Mouse (Mus musculus): ENCODE measurements around the gene Tspan4. TPM values are rescaled to one million over a fixed set of nuclear protein-coding genes. Genes with fewer than 3 reads are reported as not detected.
A peak's percentile ranks its signal among the peaks of the same experiment; 100 is the strongest.

Gene Tspan4
- polyA plus RNA-seq, 1 experiment from 2014 or later = 107 TPM

GRCm38 (mm10) chr7:141430585-141431240, 44.3 kb upstream of the Tspan4 start:
- H3K36me3 ChIP-seq (ENCODE audit: insufficient read depth, low read length) = no peaks in the 10 kb centered on the region; the same call in 1 of the 2 replicates
- no peak overlapping the region for H3K9ac ChIP-seq (replicated peaks; ENCODE audit: low read depth)

GRCm38 (mm10) chr7:141431434-141432185, 43.4 kb upstream of the Tspan4 start:
- H3K4me1 ChIP-seq (ENCODE audit: insufficient read depth, low read depth, low read length) = peaks cover 12% of the 10 kb centered on the region
- H3K27me3 ChIP-seq (replicated peaks; ENCODE audit: insufficient read depth, low read length) = no peaks in the 10 kb centered on the region
- DNase-seq (ENCODE audit: low spot score) = no peak
- H3K36me3 ChIP-seq (ENCODE audit: insufficient read depth, low read length) = no peaks in the 10 kb centered on the region; the same call in 1 of the 2 replicates
- 90% methylated on average over 19 of the region's 19 CpGs for WGBS
- H3K27ac ChIP-seq (ENCODE audit: low read length) = no peak overlapping the region
- no peak for TF ChIP-seq EP300 (IDR thresholded peaks at IDR 0.05)
- TF ChIP-seq CTCF (IDR thresholded peaks at IDR 0.05) = no peak
- H3K9ac ChIP-seq (replicated peaks; ENCODE audit: low read depth) = no peak overlapping the region
- no peak overlapping the region for H3K4me2 ChIP-seq (replicated peaks; ENCODE audit: low read depth, low read length)
- no peak for ATAC-seq
- H3K4me3 ChIP-seq (ENCODE audit: low read depth, low read length) = no peak overlapping the region
- no peaks in the 10 kb centered on the region for H3K9me3 ChIP-seq (ENCODE audit: low read length)

More at GRCm38 (mm10) chr7:141430585-141431240, 44.3 kb upstream of the Tspan4 start:
- ATAC-seq (no peak), DNase-seq (ENCODE audit: low spot score) (no peak)
- Histone ChIP-seq H3K4me3 (ENCODE audit: low read depth, low read length) (no peak overlapping the region), H3K4me2 (replicated peaks; ENCODE audit: low read depth, low read length) (no peak overlapping the region), H3K9me3 (ENCODE audit: low read length) (no peaks in the 10 kb centered on the region), H3K4me1 (ENCODE audit: insufficient read depth, low read depth, low read length) (peaks cover 11% of the 10 kb centered on the region), H3K27me3 (replicated peaks; ENCODE audit: insufficient read depth, low read length) (no peaks in the 10 kb centered on the region), H3K27ac (ENCODE audit: low read length) (no peak overlapping the region)
- TF ChIP-seq CTCF (IDR thresholded peaks at IDR 0.05) = no peak
- TF ChIP-seq EP300 (IDR thresholded peaks at IDR 0.05) = no peak
- 96% methylated on average over 9 of the region's 9 CpGs for WGBS

GRCm38 (mm10) chr7:141432186-141432611, 42.8 kb upstream of the Tspan4 start:
- Histone ChIP-seq H3K27me3 (replicated peaks; ENCODE audit: insufficient read depth, low read length) (no peaks in the 10 kb centered on the region), H3K4me1 (ENCODE audit: insufficient read depth, low read depth, low read length) (peaks cover 16% of the 10 kb centered on the region), H3K9me3 (ENCODE audit: low read length) (no peaks in the 10 kb centered on the region), H3K36me3 (ENCODE audit: insufficient read depth, low read length) (no peaks in the 10 kb centered on the region; the same call in 1 of the 2 replicates), H3K9ac (replicated peaks; ENCODE audit: low read depth) (no peak overlapping the region), H3K4me2 (replicated peaks; ENCODE audit: low read depth, low read length) (no peak overlapping the region), H3K4me3 (ENCODE audit: low read depth, low read length) (no peak overlapping the region), H3K27ac (ENCODE audit: low read length) (no peak overlapping the region)
- TF ChIP-seq CTCF (IDR thresholded peaks at IDR 0.05) (no peak), EP300 (IDR thresholded peaks at IDR 0.05) (no peak)
- DNase-seq (ENCODE audit: low spot score) (no peak), ATAC-seq (no peak)
- 77% methylated on average over 8 of the region's 8 CpGs for WGBS

- no peak for ATAC-seq
- Histone ChIP-seq H3K4me3 (ENCODE audit: low read depth, low read length) (no peak overlapping the region), H3K9me3 (ENCODE audit: low read length) (no peaks in the 10 kb centered on the region), H3K4me2 (replicated peaks; ENCODE audit: low read depth, low read length) (no peak overlapping the region), H3K36me3 (ENCODE audit: insufficient read depth, low read length) (no peaks in the 10 kb centered on the region; the same call in 1 of the 2 replicates), H3K4me1 (ENCODE audit: insufficient read depth, low read depth, low read length) (peaks cover 16% of the 10 kb centered on the region), H3K9ac (replicated peaks; ENCODE audit: low read depth) (no peak overlapping the region), H3K27me3 (replicated peaks; ENCODE audit: insufficient read depth, low read length) (no peaks in the 10 kb centered on the region), H3K27ac (ENCODE audit: low read length) (no peak overlapping the region)
- TF ChIP-seq CTCF (IDR thresholded peaks at IDR 0.05) (no peak), EP300 (IDR thresholded peaks at IDR 0.05) (no peak)
- no peak for DNase-seq (ENCODE audit: low spot score)
- WGBS = 90% methylated on average over 6 of the region's 6 CpGs
These were observed 42.1 kb upstream of the Tspan4 start for GRCm38 (mm10) chr7:141432741-141433516.

GRCm38 (mm10) chr7:141433517-141434400, 41.3 kb upstream of the Tspan4 start:
- DNase-seq (ENCODE audit: low spot score) (no peak), ATAC-seq (no peak)
- no peaks in the 10 kb centered on the region for H3K9me3 ChIP-seq (ENCODE audit: low read length)
- no peak overlapping the region for H3K9ac ChIP-seq (replicated peaks; ENCODE audit: low read depth)
- WGBS = 73% methylated on average over 15 of the region's 15 CpGs
- H3K36me3 ChIP-seq (ENCODE audit: insufficient read depth, low read length) = no peaks in the 10 kb centered on the region; the same call in 1 of the 2 replicates
- peaks cover 16% of the 10 kb centered on the region for H3K4me1 ChIP-seq (ENCODE audit: insufficient read depth, low read depth, low read length)
- H3K4me3 ChIP-seq (ENCODE audit: low read depth, low read length) = peak overlapping the region; percentile 46; the same call in 1 of the 2 replicates
- TF ChIP-seq CTCF (IDR thresholded peaks at IDR 0.05) = no peak
- no peak for TF ChIP-seq EP300 (IDR thresholded peaks at IDR 0.05)
- H3K4me2 ChIP-seq (replicated peaks; ENCODE audit: low read depth, low read length) = peak overlapping the region; percentile 69
- H3K27me3 ChIP-seq (replicated peaks; ENCODE audit: insufficient read depth, low read length) = no peaks in the 10 kb centered on the region
- H3K27ac ChIP-seq (ENCODE audit: low read length) = no peak overlapping the region

Measured in lung, postnatal 0 days (tissue).